Comparison of ENCODE assay signal across 12 mouse cellular contexts in genomic region chr5:100520223-100520622, GRCm38 (mm10). TPM values are rescaled to one million over a fixed set of nuclear protein-coding genes. Genes with fewer than 3 reads are reported as not detected.
DNase-seq lines count a peak whose midpoint lies in the region; ATAC-seq lines count a peak whose summit lies in the region.
"Had no signal": no experiment of that assay in that cellular context is flagged by ENCODE, and none has a peak within 500 bp of the region (broad histone marks: within the 10 kb centered on the region; RNA-seq: fewer than 3 reads in every experiment).

No protein-coding gene starts in this region.

- no peak overlapping the region for H3K4me3 ChIP-seq in heart, embryonic 11.5 days (ENCODE audit: low read depth, low read length)
- no peak overlapping the region for H3K4me3 ChIP-seq in lung, embryonic 15.5 days
- 0 out of 2 replicates have a peak overlapping the region, but pooled peaks have one; percentile 1 for H3K4me3 ChIP-seq in limb, embryonic 15.5 days
- H3K4me3 ChIP-seq in stomach, embryonic 15.5 days (replicated peaks): 0 out of 2 replicates have a peak overlapping the region, but pooled peaks have one; percentile 1

- no peak overlapping the region for H3K4me2 ChIP-seq in heart, embryonic 11.5 days
- H3K4me2 ChIP-seq in lung, embryonic 15.5 days: peak overlapping the region; percentile 20
- H3K4me2 ChIP-seq in limb, embryonic 15.5 days: peak overlapping the region; percentile 14; the same call in 1 of the 2 replicates
- H3K4me2 ChIP-seq in stomach, embryonic 15.5 days: peak overlapping the region; percentile 19; the same call in 1 of the 2 replicates

- H3K36me3 ChIP-seq in heart, embryonic 11.5 days (ENCODE audit: control insufficient read depth, insufficient read depth, low read length): no peaks in the 10 kb centered on the region
- H3K36me3 ChIP-seq in lung, embryonic 15.5 days: no peaks in the 10 kb centered on the region
- peaks cover 3% of the 10 kb centered on the region; the same call in 1 of the 2 replicates for H3K36me3 ChIP-seq in limb, embryonic 15.5 days
- no peaks in the 10 kb centered on the region for H3K36me3 ChIP-seq in stomach, embryonic 15.5 days

- peaks cover 11% of the 10 kb centered on the region for H3K4me1 ChIP-seq in heart, embryonic 11.5 days (ENCODE audit: control insufficient read depth, insufficient read depth, low read length)
- H3K4me1 ChIP-seq in lung, embryonic 15.5 days: peaks cover 19% of the 10 kb centered on the region
- peaks cover 12% of the 10 kb centered on the region for H3K4me1 ChIP-seq in limb, embryonic 15.5 days
- H3K4me1 ChIP-seq in stomach, embryonic 15.5 days: peaks cover 7% of the 10 kb centered on the region; the same call in 1 of the 2 replicates

- WGBS in heart, embryonic 11.5 days (ENCODE audit: insufficient replicate concordance): 80% methylated on average over 2 of the region's 2 CpGs
- WGBS in lung, embryonic 15.5 days: 80% methylated on average over 2 of the region's 2 CpGs
- whole genome bisulfite sequencing in limb, embryonic 15.5 days: 85% methylated on average over 2 of the region's 2 CpGs
- 86% methylated on average over 2 of the region's 2 CpGs for WGBS in stomach, embryonic 15.5 days

- no peak overlapping the region for H3K27ac ChIP-seq in heart, embryonic 11.5 days (ENCODE audit: low read depth, low read length)
- no peak overlapping the region for H3K27ac ChIP-seq in lung, embryonic 15.5 days
- H3K27ac ChIP-seq in limb, embryonic 15.5 days: no peak overlapping the region
- H3K27ac ChIP-seq in stomach, embryonic 15.5 days: no peak overlapping the region
- H3K27ac ChIP-seq: layer of hippocampus, adult 2 months had no signal

- no peaks in the 10 kb centered on the region for H3K9me3 ChIP-seq in heart, embryonic 11.5 days (replicated peaks; ENCODE audit: control insufficient read depth, low read length)
- no peaks in the 10 kb centered on the region for H3K9me3 ChIP-seq in lung, embryonic 15.5 days
- H3K9me3 ChIP-seq in limb, embryonic 15.5 days: no peaks in the 10 kb centered on the region
- no peaks in the 10 kb centered on the region for H3K9me3 ChIP-seq in stomach, embryonic 15.5 days

- DNase-seq in heart, adult 11 months: peak; percentile 68
- no peak for DNase-seq in lung, postnatal 25 days (ENCODE audit: low spot score)
- DNase-seq in cerebellum, postnatal 10 days: no peak
- no peak for DNase-seq in MN1 (ENCODE audit: low spot score)
- DNase-seq: cerebellum, adult 2 months; gastrocnemius, postnatal 25 days; retina, postnatal 1 day had no signal

- H3K27me3 ChIP-seq in heart, embryonic 11.5 days (ENCODE audit: control insufficient read depth, insufficient read depth, low read length): no peaks in the 10 kb centered on the region
- no peaks in the 10 kb centered on the region for H3K27me3 ChIP-seq in lung, embryonic 15.5 days
- H3K27me3 ChIP-seq in limb, embryonic 15.5 days: no peaks in the 10 kb centered on the region
- no peaks in the 10 kb centered on the region for H3K27me3 ChIP-seq in stomach, embryonic 15.5 days (replicated peaks)

- H3K9ac ChIP-seq in heart, embryonic 11.5 days (ENCODE audit: low read depth, low read length): no peak overlapping the region
- no peak overlapping the region for H3K9ac ChIP-seq in lung, embryonic 15.5 days
- H3K9ac ChIP-seq in limb, embryonic 15.5 days: no peak overlapping the region
- no peak overlapping the region for H3K9ac ChIP-seq in stomach, embryonic 15.5 days

- ATAC-seq in heart, embryonic 11.5 days (replicated peaks; ENCODE audit: insufficient number of reproducible peaks, low FRiP score, low TSS enrichment): no peak
- ATAC-seq in lung, embryonic 15.5 days (ENCODE audit: borderline replicate concordance, extremely low read depth, low FRiP score, low TSS enrichment): no peak
- no peak for ATAC-seq in limb, embryonic 15.5 days (ENCODE audit: insufficient number of reproducible peaks, low FRiP score, low TSS enrichment, low read depth)
- ATAC-seq in stomach, embryonic 15.5 days (ENCODE audit: insufficient read depth, low FRiP score, low read depth): no peak

RNA-seq across cellular contexts. Expression of gene Cops4, which starts 2.1 kb away (rescaled TPM):
- 165 and 180 TPM in 2 replicates for polyA plus RNA-seq in heart, embryonic 11.5 days (2014; fragmentation: Nextera tagmentation; extraction: Ambion mirVana)
- 187 and 190 TPM in 2 replicates for polyA plus RNA-seq in lung, embryonic 15.5 days (2015; fragmentation: Nextera tagmentation; extraction: Ambion mirVana)
- 182 and 195 TPM in 2 replicates for polyA plus RNA-seq in limb, embryonic 15.5 days (2015; fragmentation: Nextera tagmentation; extraction: Ambion mirVana)
- polyA plus RNA-seq in stomach, embryonic 15.5 days (2015; fragmentation: Nextera tagmentation; extraction: Ambion mirVana): 159 and 169 TPM in 2 replicates

RNA-seq across cellular contexts. Expression of gene Lin54, which starts 19.8 kb away (rescaled TPM):
- 13.0 and 14.1 TPM in 2 replicates for polyA plus RNA-seq in heart, embryonic 11.5 days (2014; fragmentation: Nextera tagmentation; extraction: Ambion mirVana)
- 12.5 and 14.3 TPM in 2 replicates for polyA plus RNA-seq in lung, embryonic 15.5 days (2015; fragmentation: Nextera tagmentation; extraction: Ambion mirVana)
- 9.2 and 10.6 TPM in 2 replicates for polyA plus RNA-seq in limb, embryonic 15.5 days (2015; fragmentation: Nextera tagmentation; extraction: Ambion mirVana)
- 11.8 and 12.9 TPM in 2 replicates for polyA plus RNA-seq in stomach, embryonic 15.5 days (2015; fragmentation: Nextera tagmentation; extraction: Ambion mirVana)

RNA-seq across cellular contexts. Expression of gene Plac8, which starts 51.8 kb away (rescaled TPM):
- 7.1 and 8.2 TPM in 2 replicates for polyA plus RNA-seq in heart, embryonic 11.5 days (2014; fragmentation: Nextera tagmentation; extraction: Ambion mirVana)
- 12.7 and 20.7 TPM in 2 replicates for polyA plus RNA-seq in lung, embryonic 15.5 days (2015; fragmentation: Nextera tagmentation; extraction: Ambion mirVana)
- 5.3 and 8.3 TPM in 2 replicates for polyA plus RNA-seq in limb, embryonic 15.5 days (2015; fragmentation: Nextera tagmentation; extraction: Ambion mirVana)
- polyA plus RNA-seq in stomach, embryonic 15.5 days (2015; fragmentation: Nextera tagmentation; extraction: Ambion mirVana): 209 and 223 TPM in 2 replicates

Comparison
In these comparisons a context has a peak if more than half of its experiments do, and no peak if none do; other contexts are left out.
1. H3K4me3 ChIP-seq: peak in limb, embryonic 15.5 days (single experiment) and stomach, embryonic 15.5 days (single experiment); none in heart, embryonic 11.5 days (single experiment) and lung, embryonic 15.5 days (single experiment).